Mouse (Mus musculus): ENCODE data around the gene Cxcl1. TPM values are rescaled to one million over a fixed set of nuclear protein-coding genes. Genes with fewer than 3 reads are reported as not detected.

Gene Cxcl1
- total and polyA plus RNA-seq, 2 experiments from 2014 or later = 0.78 TPM; not detected in 1

DNA sequence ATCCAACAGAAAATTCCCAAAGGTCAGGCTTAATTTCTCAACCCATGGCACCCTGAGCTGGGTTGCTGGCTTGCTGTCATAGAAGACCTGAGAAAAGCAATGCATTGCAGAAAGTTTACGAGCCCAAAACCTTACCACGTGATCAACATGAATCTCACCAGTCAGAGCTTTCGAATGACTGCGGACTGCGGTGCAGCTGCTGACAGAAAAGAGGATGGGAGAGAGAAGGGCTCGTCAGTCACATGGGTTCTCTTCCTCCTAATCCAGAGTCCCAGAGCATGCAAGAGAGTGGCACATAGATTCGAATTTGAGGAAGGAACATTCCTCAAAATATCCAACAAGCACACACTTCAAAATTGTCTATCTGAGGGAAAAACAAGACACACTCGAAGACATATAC is 3.2 kb downstream of the Cxcl1 start:
- no peaks in the 10 kb centered on the region for H3K4me1 ChIP-seq (ENCODE audit: insufficient read depth, low read length)
- H3K36me3 ChIP-seq (ENCODE audit: insufficient read depth, low read length) = no peaks in the 10 kb centered on the region
- H3K4me3 ChIP-seq (ENCODE audit: low read depth, low read length) = no peak overlapping the region
- no peak overlapping the region for H3K9ac ChIP-seq (replicated peaks; ENCODE audit: low read length, poor library complexity, severe bottlenecking)
- no peaks in the 10 kb centered on the region for H3K9me3 ChIP-seq (ENCODE audit: low read length)
- H3K27ac ChIP-seq (ENCODE audit: low read depth, low read length) = no peak overlapping the region
- no peak for ATAC-seq (ENCODE audit: low FRiP score)
- no peak overlapping the region for H3K4me2 ChIP-seq (ENCODE audit: low read depth, low read length, poor library complexity, severe bottlenecking)
- no peaks in the 10 kb centered on the region for H3K27me3 ChIP-seq (ENCODE audit: insufficient read depth, low read length)
- DNase-seq (ENCODE audit: low spot score) = no peak
- WGBS = 77% methylated on average over 8 of the region's 8 CpGs
- no peak for TF ChIP-seq CTCF (IDR thresholded peaks at IDR 0.05)

GRCm38 (mm10) chr5:90897429-90897828 is 6.4 kb downstream of the Cxcl1 start:
- TF ChIP-seq CTCF (IDR thresholded peaks at IDR 0.05) = no peak
- no peaks in the 10 kb centered on the region for H3K36me3 ChIP-seq (ENCODE audit: insufficient read depth, low read length)
- no peaks in the 10 kb centered on the region for H3K9me3 ChIP-seq (ENCODE audit: low read length)
- no peak overlapping the region for H3K4me2 ChIP-seq (ENCODE audit: low read depth, low read length, poor library complexity, severe bottlenecking)
- 68% methylated on average over 3 of the region's 3 CpGs for WGBS
- ATAC-seq (ENCODE audit: low FRiP score) = no peak
- H3K27ac ChIP-seq (ENCODE audit: low read depth, low read length) = no peak overlapping the region
- H3K27me3 ChIP-seq (ENCODE audit: insufficient read depth, low read length) = no peaks in the 10 kb centered on the region
- no peaks in the 10 kb centered on the region for H3K4me1 ChIP-seq (ENCODE audit: insufficient read depth, low read length)
- H3K4me3 ChIP-seq (ENCODE audit: low read depth, low read length) = no peak overlapping the region
- no peak overlapping the region for H3K9ac ChIP-seq (replicated peaks; ENCODE audit: low read length, poor library complexity, severe bottlenecking)
- no peak for DNase-seq (ENCODE audit: low spot score)

DNA sequence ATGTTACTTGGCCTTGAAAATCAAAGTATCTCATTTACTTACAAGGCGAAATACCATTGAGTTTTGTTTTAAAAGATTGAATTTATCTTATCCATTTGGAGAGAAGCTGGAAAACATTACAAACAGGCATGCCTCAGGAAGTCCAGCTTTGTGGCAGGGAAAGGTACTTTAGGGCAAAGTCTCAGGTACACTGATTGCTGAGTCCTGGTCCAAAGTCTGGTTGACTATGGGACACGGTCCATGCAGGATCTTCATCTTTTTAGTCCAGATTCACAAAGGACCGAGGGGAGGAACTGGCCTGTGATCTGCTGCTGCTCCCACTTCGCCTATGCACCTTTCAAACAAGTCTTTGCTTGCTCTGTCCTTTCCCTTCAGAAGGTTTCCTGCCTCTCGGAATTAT is 8.3 kb downstream of the Cxcl1 start:
- DNase-seq (ENCODE audit: low spot score) = no peak
- H3K4me1 ChIP-seq (ENCODE audit: insufficient read depth, low read length) = peaks cover 3% of the 10 kb centered on the region; the same call in 1 of the 2 replicates
- H3K27me3 ChIP-seq (ENCODE audit: insufficient read depth, low read length) = no peaks in the 10 kb centered on the region
- no peak overlapping the region for H3K27ac ChIP-seq (ENCODE audit: low read depth, low read length)
- H3K36me3 ChIP-seq (ENCODE audit: insufficient read depth, low read length) = no peaks in the 10 kb centered on the region
- 85% methylated on average over 5 of the region's 5 CpGs for WGBS
- TF ChIP-seq CTCF (IDR thresholded peaks at IDR 0.05) = no peak
- ATAC-seq (ENCODE audit: low FRiP score) = no peak
- no peak overlapping the region for H3K4me2 ChIP-seq (ENCODE audit: low read depth, low read length, poor library complexity, severe bottlenecking)
- no peaks in the 10 kb centered on the region for H3K9me3 ChIP-seq (ENCODE audit: low read length)
- no peak overlapping the region for H3K4me3 ChIP-seq (ENCODE audit: low read depth, low read length)
- H3K9ac ChIP-seq (replicated peaks; ENCODE audit: low read length, poor library complexity, severe bottlenecking) = no peak overlapping the region

DNA sequence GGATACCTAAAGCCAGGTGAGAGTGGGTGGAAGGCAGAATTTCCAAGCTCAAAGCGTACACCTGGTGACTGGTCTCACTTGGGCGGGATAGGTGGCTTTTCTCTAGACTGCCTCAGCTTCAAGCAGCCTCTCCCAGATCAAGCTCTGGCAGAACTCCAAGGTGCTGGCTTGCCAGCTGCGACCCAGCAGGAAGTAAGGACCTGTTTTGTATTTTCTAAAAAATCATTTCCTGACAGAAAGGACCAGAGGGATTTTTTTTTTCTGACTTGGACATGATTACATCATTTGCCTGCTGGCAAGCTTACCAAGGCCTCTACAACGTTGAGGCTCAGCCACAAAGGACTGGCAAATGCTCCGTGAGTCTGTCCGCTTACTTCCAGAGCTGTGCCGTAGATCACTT is 9.1 kb downstream of the Cxcl1 start:
- no peaks in the 10 kb centered on the region for H3K27me3 ChIP-seq (ENCODE audit: insufficient read depth, low read length)

DNA sequence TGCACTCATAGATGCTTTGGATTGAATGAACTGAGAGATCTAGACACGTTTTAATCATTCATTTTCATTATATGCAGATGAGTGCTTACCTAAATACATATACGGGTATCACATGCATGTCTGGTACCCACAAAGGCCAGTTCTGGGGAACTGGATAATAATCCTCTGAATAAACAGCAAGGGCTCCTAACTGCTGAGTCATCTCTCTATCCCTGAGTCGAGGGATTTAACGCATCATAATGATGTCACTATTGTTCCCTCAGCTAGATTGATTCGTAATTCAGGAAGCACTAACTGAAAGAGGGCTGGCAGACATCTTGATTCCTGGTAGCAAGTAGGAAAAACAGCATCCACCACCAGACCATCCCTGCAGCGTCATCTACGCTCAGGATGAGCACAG is 9.6 kb downstream of the Cxcl1 start:
- H3K4me2 ChIP-seq (ENCODE audit: low read depth, low read length, poor library complexity, severe bottlenecking) = no peak overlapping the region
- no peaks in the 10 kb centered on the region for H3K9me3 ChIP-seq (ENCODE audit: low read length)
- H3K4me1 ChIP-seq (ENCODE audit: insufficient read depth, low read length) = peaks cover 3% of the 10 kb centered on the region; the same call in 1 of the 2 replicates
- no peak for TF ChIP-seq CTCF (IDR thresholded peaks at IDR 0.05)
- WGBS = 59% methylated on average over 7 of the region's 7 CpGs
- no peak overlapping the region for H3K27ac ChIP-seq (ENCODE audit: low read depth, low read length)
- DNase-seq (ENCODE audit: low spot score) (peak; percentile 23), ATAC-seq (ENCODE audit: low FRiP score) (no peak)
- no peak overlapping the region for H3K4me3 ChIP-seq (ENCODE audit: low read depth, low read length)
- H3K9ac ChIP-seq (replicated peaks; ENCODE audit: low read length, poor library complexity, severe bottlenecking) = no peak overlapping the region
- no peaks in the 10 kb centered on the region for H3K36me3 ChIP-seq (ENCODE audit: insufficient read depth, low read length)
- no peaks in the 10 kb centered on the region for H3K27me3 ChIP-seq (ENCODE audit: insufficient read depth, low read length)

More for the DNA sequence above, 9.1 kb downstream of the Cxcl1 start:
- ATAC-seq (ENCODE audit: low FRiP score) = no peak
- Histone ChIP-seq H3K9me3 (ENCODE audit: low read length) (no peaks in the 10 kb centered on the region), H3K4me2 (ENCODE audit: low read depth, low read length, poor library complexity, severe bottlenecking) (no peak overlapping the region), H3K9ac (replicated peaks; ENCODE audit: low read length, poor library complexity, severe bottlenecking) (no peak overlapping the region), H3K4me1 (ENCODE audit: insufficient read depth, low read length) (peaks cover 3% of the 10 kb centered on the region; the same call in 1 of the 2 replicates), H3K4me3 (ENCODE audit: low read depth, low read length) (no peak overlapping the region), H3K36me3 (ENCODE audit: insufficient read depth, low read length) (no peaks in the 10 kb centered on the region), H3K27ac (ENCODE audit: low read depth, low read length) (no peak overlapping the region)
- WGBS = 46% methylated on average over 7 of the region's 7 CpGs
- TF ChIP-seq CTCF (IDR thresholded peaks at IDR 0.05) = no peak
- peak; percentile 48 for DNase-seq (ENCODE audit: low spot score)

DNA sequence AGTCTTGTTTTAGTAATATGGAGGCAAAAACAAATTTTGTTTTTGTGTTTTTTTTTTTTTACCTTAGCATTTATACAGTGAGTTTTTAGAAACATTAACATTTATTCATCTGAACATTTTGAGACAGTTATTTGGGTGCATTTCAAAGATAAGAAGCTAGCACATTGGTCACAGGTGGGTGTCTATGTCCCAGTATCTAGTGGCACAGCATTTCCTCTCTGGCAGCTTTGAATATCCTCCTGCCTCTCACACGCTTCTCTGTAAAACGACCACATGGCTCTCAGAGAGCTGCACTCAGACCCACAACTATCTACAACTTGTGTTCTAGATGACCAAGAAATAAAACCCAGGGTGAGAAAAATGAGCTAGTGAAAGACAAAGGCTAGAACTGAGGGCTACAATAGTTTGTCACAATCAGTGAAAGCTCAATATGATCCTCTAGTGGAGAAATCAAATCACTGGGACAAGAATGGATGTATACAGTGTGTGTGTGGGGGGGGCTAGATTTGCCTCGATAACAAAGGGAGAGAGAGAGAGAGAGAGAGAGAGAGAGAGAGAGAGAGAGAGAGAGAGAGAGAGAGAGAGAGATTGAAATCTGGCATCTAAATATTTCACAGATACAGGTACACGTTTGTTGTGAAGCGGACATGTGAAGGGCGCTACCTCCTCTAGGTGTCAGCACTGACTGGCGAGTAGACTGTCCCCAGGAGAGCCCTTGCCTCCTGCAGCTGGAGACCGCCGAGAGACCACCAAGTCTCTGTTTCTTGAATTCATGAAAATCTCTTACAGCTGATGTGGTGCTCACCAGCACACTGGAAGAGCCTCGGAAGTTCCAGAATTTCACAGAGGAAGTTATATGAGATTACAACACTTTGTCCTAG is 11.6 kb downstream of the Cxcl1 start:
- H3K27me3 ChIP-seq (ENCODE audit: insufficient read depth, low read length) = no peaks in the 10 kb centered on the region
- peak overlapping the region; percentile 92 for H3K4me2 ChIP-seq (ENCODE audit: low read depth, low read length, poor library complexity, severe bottlenecking)
- TF ChIP-seq CTCF (IDR thresholded peaks at IDR 0.05) = peak; percentile 63
- peaks cover 3% of the 10 kb centered on the region; the same call in 1 of the 2 replicates for H3K4me1 ChIP-seq (ENCODE audit: insufficient read depth, low read length)
- peak overlapping the region; percentile 40 for H3K4me3 ChIP-seq (ENCODE audit: low read depth, low read length)
- no peak overlapping the region for H3K9ac ChIP-seq (replicated peaks; ENCODE audit: low read length, poor library complexity, severe bottlenecking)
- WGBS = 13% methylated on average over 10 of the region's 10 CpGs
- H3K27ac ChIP-seq (ENCODE audit: low read depth, low read length) = no peak overlapping the region
- H3K36me3 ChIP-seq (ENCODE audit: insufficient read depth, low read length) = no peaks in the 10 kb centered on the region
- ATAC-seq (ENCODE audit: low FRiP score) (peak; percentile 60; the same call in 1 of the 2 replicates), DNase-seq (ENCODE audit: low spot score) (peak; percentile 38)
- no peaks in the 10 kb centered on the region for H3K9me3 ChIP-seq (ENCODE audit: low read length)
